Mouse (Mus musculus): ENCODE measurements around the gene Gse1. TPM values are rescaled to one million over a fixed set of nuclear protein-coding genes. Genes with fewer than 3 reads are reported as not detected.

Gse1 gene
- polyA plus RNA-seq, 1 experiment from 2014 or later = 6.8 TPM

DNA sequence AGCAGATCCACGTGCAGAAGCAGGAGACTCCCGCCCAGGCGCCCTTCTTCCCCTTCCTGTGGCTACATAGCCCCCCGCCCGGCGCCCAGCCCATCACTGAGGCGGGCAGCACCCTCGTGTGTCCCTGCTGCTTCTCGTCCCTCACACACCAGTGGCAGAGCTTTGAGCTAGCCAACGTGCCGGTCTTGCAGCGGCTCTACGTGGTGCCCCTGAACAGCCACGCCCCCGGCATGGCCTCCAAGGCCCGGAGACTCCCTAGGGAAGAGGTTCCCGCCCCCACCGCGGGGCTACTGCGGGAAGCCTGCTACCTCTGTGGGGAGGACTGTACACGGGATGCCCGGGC, 1.3 kb downstream of the Gse1 start:
- Histone ChIP-seq H3K27ac (no peak overlapping the region), H3K4me1 (peaks cover 89% of the 10 kb centered on the region), H3K9ac (peak overlapping the region; percentile 67; the same call in 1 of the 2 replicates), H3K4me3 (peak overlapping the region; percentile 69), H3K4me2 (peak overlapping the region; percentile 95), H3K9me3 (no peaks in the 10 kb centered on the region), H3K36me3 (no peaks in the 10 kb centered on the region), H3K27me3 (0 out of 2 replicates have a peak, but pooled peaks cover 8% of the 10 kb centered on the region)
- no peak for ATAC-seq (ENCODE audit: insufficient number of reproducible peaks, low FRiP score, low TSS enrichment, low read depth)
- WGBS = 2% methylated on average over 22 of the region's 22 CpGs

DNA sequence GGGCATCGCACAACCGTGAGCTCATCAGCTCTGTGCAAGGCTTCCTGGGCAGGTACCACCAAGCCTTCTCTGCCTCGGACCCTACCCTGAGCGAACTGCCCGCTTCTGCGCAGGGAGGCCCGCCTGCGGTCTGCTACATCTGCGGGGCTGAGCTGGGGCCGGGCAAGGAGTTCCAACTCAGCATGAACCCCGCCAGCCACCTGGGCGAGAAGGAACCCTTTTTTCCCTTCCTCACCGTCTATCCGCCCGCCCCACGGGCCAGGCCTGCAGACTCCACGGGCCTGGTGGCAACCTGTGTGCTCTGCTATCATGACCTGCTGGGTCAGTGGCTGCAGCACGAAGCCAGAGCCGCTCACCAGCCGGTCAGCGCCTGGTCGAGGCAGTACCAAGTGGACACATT, 1.8 kb downstream of the Gse1 start:
- Histone ChIP-seq H3K36me3 (no peaks in the 10 kb centered on the region), H3K27me3 (0 out of 2 replicates have a peak, but pooled peaks cover 8% of the 10 kb centered on the region), H3K4me1 (peaks cover 89% of the 10 kb centered on the region), H3K9ac (peak overlapping the region; percentile 67), H3K27ac (no peak overlapping the region), H3K4me2 (peak overlapping the region; percentile 95), H3K9me3 (no peaks in the 10 kb centered on the region), H3K4me3 (peak overlapping the region; percentile 69)
- no peak for ATAC-seq (ENCODE audit: insufficient number of reproducible peaks, low FRiP score, low TSS enrichment, low read depth)
- WGBS = 11% methylated on average over 22 of the region's 22 CpGs

DNA sequence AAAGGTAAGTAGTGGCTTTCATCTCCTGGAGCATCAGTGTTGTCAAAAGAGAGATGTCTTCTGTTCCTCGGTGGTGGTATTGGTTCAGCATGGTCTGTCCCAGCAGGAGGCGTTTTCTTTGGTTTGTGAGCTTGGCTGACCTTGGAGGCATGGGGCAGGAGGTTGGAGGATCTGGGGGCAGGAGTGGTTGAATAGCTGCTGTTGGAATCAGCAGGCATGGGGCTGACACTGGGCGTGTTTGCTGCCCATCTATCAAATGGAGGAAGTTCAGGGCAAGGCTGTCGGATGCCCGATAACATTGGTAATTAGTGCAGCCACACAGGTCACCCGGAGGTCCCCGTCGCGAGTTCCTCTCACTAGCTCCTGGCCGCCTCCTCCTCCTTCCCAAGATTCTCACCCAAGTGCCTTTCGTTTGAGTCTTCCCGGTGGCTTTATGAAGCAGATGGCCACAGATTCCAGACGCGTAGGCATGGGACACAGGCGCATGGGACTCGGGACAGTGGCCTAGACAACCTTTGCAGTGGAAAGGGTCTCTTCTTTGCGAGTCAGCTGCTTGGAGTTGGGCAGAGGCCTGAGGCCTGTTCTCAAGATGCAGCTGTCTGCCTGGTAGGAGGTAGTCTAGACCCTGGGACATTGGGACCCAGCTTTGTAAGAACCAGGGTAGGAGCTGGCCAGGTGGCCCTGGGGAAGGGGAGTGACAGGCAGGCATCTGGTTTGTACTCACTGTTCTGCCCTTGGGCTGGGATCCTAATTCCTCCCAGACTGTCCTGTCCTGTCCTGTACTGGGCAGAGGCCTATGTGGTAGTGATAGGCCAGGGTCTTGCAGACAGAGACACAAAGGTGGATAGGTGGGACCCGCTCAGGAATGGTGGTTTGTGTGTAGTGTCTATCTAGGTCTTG, 2.7 kb downstream of the Gse1 start:
- Histone ChIP-seq H3K4me1 (peaks cover 86% of the 10 kb centered on the region), H3K27me3 (0 out of 2 replicates have a peak, but pooled peaks cover 8% of the 10 kb centered on the region), H3K9me3 (no peaks in the 10 kb centered on the region), H3K27ac (no peak overlapping the region), H3K4me2 (peak overlapping the region; percentile 95), H3K36me3 (0 out of 2 replicates have a peak, but pooled peaks cover 6% of the 10 kb centered on the region), H3K9ac (peak overlapping the region; percentile 67; the same call in 1 of the 2 replicates), H3K4me3 (peak overlapping the region; percentile 69)
- ATAC-seq (ENCODE audit: insufficient number of reproducible peaks, low FRiP score, low TSS enrichment, low read depth) = no peak
- 24% methylated on average over 18 of the region's 18 CpGs for WGBS

DNA sequence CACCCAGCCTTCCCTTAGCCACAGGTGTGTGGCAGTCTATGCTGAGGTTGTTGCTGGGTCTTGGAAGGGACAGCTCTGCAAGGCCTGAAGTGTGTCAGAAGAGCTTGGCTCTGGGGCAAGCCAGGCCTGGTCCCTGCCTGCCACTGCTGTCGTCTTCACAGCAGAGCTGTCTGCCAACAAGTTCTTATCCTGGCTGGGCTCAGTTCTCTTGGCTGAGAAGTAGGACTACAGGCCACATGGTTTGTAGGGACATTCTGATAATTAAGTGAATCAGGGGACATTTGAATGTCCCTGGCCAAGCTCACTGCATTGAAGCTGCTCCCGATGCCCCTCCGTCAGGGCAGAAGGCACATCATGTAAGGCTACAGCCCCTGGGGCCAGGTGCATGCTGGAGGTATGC, 3.6 kb downstream of the Gse1 start:
- Histone ChIP-seq H3K9ac (no peak overlapping the region), H3K27me3 (0 out of 2 replicates have a peak, but pooled peaks cover 8% of the 10 kb centered on the region), H3K36me3 (peaks cover 10% of the 10 kb centered on the region; the same call in 1 of the 2 replicates), H3K27ac (no peak overlapping the region), H3K4me3 (peak overlapping the region; percentile 69), H3K4me1 (peaks cover 79% of the 10 kb centered on the region), H3K9me3 (no peaks in the 10 kb centered on the region), H3K4me2 (peak overlapping the region; percentile 95)
- 49% methylated on average over 3 of the region's 3 CpGs for WGBS
- no peak for ATAC-seq (ENCODE audit: insufficient number of reproducible peaks, low FRiP score, low TSS enrichment, low read depth)

DNA sequence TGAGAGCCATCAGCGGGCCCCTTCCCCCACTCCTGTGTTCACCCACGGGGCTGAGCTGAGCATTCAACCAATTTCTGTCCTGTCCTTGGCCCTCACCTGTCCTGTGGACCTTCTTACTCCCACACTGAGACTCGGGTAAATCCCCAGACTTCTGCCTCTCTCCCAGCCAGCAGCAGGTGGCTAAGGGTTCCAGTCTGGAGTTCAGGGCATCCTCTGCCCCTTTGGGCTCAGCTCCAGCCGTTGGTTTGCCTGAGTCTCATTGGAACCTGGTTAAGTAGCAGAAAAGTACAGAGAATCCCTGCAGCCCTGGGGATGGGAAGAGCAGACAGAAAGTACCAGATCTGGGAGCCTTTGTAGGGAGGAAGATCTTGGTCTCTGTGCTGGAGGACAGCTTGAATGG, 4.1 kb downstream of the Gse1 start:
- Histone ChIP-seq H3K4me3 (peak overlapping the region; percentile 69), H3K27me3 (0 out of 2 replicates have a peak, but pooled peaks cover 8% of the 10 kb centered on the region), H3K27ac (no peak overlapping the region), H3K9me3 (no peaks in the 10 kb centered on the region), H3K36me3 (peaks cover 12% of the 10 kb centered on the region), H3K9ac (no peak overlapping the region), H3K4me2 (peak overlapping the region; percentile 95), H3K4me1 (peaks cover 74% of the 10 kb centered on the region)
- 32% methylated on average over 4 of the region's 4 CpGs for WGBS
- ATAC-seq (ENCODE audit: insufficient number of reproducible peaks, low FRiP score, low TSS enrichment, low read depth) = no peak

DNA sequence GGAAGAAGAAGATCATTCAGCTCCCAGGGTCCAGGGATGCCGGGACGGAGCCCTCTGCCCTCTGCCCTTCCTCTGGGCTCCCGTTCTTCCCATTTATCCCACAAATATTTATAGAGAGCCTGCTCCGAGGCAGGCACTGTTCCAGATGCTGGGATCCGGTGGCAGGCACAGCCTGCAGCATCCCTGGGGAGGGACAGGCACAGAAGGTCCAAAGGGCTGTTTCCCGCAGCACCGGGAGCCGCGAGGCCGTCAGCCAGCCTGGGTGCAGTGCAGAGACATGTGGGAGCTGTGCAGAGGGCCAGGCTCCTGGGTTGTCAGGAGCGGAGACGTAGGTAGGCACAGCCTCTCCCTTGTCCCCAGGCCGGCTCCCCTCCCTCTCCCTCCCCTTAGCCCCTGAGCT, 4.7 kb downstream of the Gse1 start:
- 26% methylated on average over 13 of the region's 13 CpGs for WGBS

DNA sequence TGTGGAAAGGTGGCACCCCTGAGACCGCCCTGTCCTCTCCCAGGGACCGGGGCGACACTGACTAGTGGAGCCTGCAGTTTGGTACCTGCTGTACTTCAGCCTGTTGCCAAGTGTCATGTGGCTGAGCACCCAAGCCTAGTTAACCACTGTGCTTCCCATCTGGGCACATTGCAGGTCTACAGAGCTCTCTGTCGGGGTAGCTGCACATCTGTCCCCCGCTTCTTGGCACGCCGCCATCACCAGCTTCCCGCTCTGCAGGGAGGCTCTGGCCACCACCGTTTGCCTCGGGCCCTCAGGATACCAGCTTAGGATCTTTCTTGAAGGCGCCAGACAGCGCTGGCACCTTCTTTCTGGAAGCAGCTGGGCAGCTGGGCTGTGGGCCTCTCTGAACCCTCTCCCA, 6.2 kb downstream of the Gse1 start:
- Histone ChIP-seq H3K4me2 (0 out of 2 replicates have a peak overlapping the region, but pooled peaks have one; percentile 95), H3K9ac (no peak overlapping the region)

More for the DNA sequence above, 4.7 kb downstream of the Gse1 start:
- Histone ChIP-seq H3K27ac (no peak overlapping the region), H3K4me2 (peak overlapping the region; percentile 95), H3K27me3 (0 out of 2 replicates have a peak, but pooled peaks cover 8% of the 10 kb centered on the region), H3K4me3 (peak overlapping the region; percentile 69), H3K4me1 (peaks cover 69% of the 10 kb centered on the region), H3K9me3 (no peaks in the 10 kb centered on the region), H3K36me3 (peaks cover 15% of the 10 kb centered on the region), H3K9ac (no peak overlapping the region)
- ATAC-seq (ENCODE audit: insufficient number of reproducible peaks, low FRiP score, low TSS enrichment, low read depth) = no peak

DNA sequence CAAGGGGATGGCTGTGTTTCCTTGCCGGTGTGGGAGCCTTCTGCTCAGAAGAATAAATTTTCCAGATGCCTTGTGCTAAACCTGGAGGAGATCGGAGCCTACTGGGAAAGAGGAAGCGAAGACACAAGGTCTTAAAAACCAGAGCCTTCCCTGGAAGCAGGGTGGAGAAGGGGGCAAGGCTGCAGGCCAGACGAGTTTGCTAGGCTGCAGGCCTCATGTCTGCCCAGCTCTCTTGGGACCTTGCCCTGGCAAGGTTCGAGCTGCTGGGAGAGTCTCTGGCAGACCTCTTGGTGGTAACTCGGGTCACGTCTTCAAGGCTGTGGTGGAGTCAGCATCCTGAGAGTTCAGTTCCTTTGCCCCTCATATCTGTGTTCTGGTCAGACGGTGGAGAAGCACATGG, 6.6 kb downstream of the Gse1 start:
- Histone ChIP-seq H3K4me3 (no peak overlapping the region), H3K36me3 (peaks cover 18% of the 10 kb centered on the region), H3K9ac (no peak overlapping the region), H3K27me3 (0 out of 2 replicates have a peak, but pooled peaks cover under 1% of the 10 kb centered on the region), H3K9me3 (no peaks in the 10 kb centered on the region), H3K4me1 (peaks cover 58% of the 10 kb centered on the region), H3K27ac (peak overlapping the region; percentile 57; the same call in 1 of the 2 replicates), H3K4me2 (0 out of 2 replicates have a peak overlapping the region, but pooled peaks have one; percentile 95)
- WGBS = 35% methylated on average over 8 of the region's 8 CpGs
- no peak for ATAC-seq (ENCODE audit: insufficient number of reproducible peaks, low FRiP score, low TSS enrichment, low read depth)

More for the DNA sequence above, 6.2 kb downstream of the Gse1 start:
- Histone ChIP-seq H3K36me3 (peaks cover 18% of the 10 kb centered on the region), H3K9me3 (no peaks in the 10 kb centered on the region), H3K27me3 (0 out of 2 replicates have a peak, but pooled peaks cover 5% of the 10 kb centered on the region), H3K4me3 (no peak overlapping the region), H3K4me1 (peaks cover 62% of the 10 kb centered on the region), H3K27ac (peak overlapping the region; percentile 57; the same call in 1 of the 2 replicates)
- 37% methylated on average over 12 of the region's 12 CpGs for WGBS
- ATAC-seq (ENCODE audit: insufficient number of reproducible peaks, low FRiP score, low TSS enrichment, low read depth) = no peak

DNA sequence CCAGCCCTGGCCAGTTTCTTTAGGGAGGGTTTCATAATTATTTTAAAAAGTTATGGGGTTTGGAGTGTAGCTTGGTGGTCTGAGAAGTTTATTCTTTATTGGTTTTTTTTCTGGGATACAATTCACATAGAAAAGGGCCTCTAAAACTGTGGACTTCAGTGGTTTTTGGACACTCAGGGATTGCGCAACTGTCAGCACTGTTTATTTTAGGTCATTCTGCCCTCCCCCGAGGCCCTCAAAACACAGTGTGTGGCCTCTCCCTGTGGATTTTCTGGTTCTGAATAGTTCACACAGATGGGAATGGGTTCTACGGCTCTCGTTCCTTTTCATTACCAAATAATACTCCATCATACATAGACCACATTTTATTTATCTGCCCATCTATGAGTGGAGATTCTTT, 15.0 kb downstream of the Gse1 start:
- Histone ChIP-seq H3K27ac (no peak overlapping the region), H3K4me3 (no peak overlapping the region), H3K4me1 (peaks cover 7% of the 10 kb centered on the region), H3K4me2 (no peak overlapping the region), H3K27me3 (no peaks in the 10 kb centered on the region), H3K9ac (no peak overlapping the region), H3K9me3 (no peaks in the 10 kb centered on the region), H3K36me3 (peaks cover 16% of the 10 kb centered on the region)
- 86% methylated on average over 4 of the region's 4 CpGs for WGBS
- ATAC-seq (ENCODE audit: insufficient number of reproducible peaks, low FRiP score, low TSS enrichment, low read depth) = no peak

DNA sequence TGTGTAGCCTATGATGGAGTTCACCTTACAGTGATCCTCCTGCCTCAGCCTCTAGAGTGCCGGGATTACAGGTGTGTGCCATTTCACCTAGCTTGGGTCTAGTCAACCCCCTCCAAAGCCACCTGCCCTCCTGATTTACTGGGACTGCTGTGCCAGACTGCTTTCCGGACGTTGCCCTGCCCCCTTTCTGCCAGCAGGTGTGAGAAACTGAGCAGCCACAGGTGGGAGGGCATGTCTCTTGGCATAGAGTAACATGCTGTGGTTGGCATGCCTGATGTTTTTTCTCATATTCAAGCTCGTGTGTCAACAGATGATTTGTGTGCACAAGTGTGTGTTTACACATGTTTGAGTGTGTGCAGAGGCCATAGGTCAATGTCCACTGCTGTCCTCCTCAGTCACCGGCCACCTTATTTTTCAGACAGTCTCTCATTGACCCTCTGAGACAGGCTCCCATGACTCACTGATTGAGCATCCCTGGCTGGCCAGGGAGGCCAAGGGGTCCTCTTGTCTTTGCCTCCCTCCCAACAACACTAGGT, 15.7 kb downstream of the Gse1 start:
- Histone ChIP-seq H3K9ac (no peak overlapping the region), H3K9me3 (no peaks in the 10 kb centered on the region), H3K4me3 (no peak overlapping the region), H3K4me2 (no peak overlapping the region), H3K27me3 (no peaks in the 10 kb centered on the region), H3K27ac (no peak overlapping the region), H3K4me1 (peaks cover 13% of the 10 kb centered on the region), H3K36me3 (peaks cover 16% of the 10 kb centered on the region)
- 85% methylated on average over 5 of the region's 5 CpGs for WGBS
- ATAC-seq (ENCODE audit: insufficient number of reproducible peaks, low FRiP score, low TSS enrichment, low read depth) = no peak

DNA sequence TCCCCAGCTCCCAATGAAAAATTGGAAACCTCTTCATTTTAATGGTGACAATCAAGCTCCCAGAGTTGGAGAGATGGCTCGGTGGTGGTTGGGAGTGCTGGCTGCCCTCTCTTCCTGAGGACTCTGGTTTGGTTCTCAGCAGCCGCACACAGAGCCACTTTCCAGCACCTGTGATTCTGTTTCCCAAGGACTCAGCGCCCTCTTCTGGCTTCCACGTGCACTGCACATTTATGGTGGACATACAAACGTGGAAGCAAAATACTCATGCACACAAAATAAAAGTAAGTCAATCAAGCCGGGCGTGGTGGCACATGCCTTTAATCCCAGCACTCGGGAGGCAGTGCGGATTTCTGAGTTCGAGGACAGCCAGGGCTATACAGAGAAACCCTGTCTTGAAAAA, 16.3 kb downstream of the Gse1 start:
- peaks cover 17% of the 10 kb centered on the region for H3K4me1 ChIP-seq
- H3K27me3 ChIP-seq = no peaks in the 10 kb centered on the region
- WGBS = 92% methylated on average over 10 of the region's 10 CpGs
- no peak overlapping the region for H3K4me3 ChIP-seq
- H3K9ac ChIP-seq = no peak overlapping the region
- no peak overlapping the region for H3K4me2 ChIP-seq
- no peaks in the 10 kb centered on the region for H3K9me3 ChIP-seq
- no peak overlapping the region for H3K27ac ChIP-seq
- peaks cover 16% of the 10 kb centered on the region for H3K36me3 ChIP-seq
- no peak for ATAC-seq (ENCODE audit: insufficient number of reproducible peaks, low FRiP score, low TSS enrichment, low read depth)

DNA sequence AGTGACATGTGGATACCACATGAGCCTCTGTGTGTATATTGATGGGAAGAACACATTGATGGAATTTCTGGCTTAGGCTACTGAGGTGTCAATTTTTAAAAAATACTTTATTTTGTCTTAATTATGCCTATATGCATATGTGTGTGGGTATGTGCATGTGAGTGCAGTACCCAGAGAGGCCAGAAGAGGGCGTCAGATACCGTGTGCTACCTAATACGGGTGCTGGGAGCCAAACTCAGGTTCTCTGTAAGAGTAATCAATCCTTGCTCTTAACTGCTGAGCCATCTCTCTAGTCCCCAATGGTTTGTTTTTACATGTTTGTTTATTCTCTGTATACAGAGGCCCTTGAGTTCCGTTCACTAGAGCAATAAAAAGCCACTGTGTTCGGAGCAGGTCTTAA, 19.4 kb downstream of the Gse1 start:
- no peak overlapping the region for H3K9ac ChIP-seq
- H3K4me3 ChIP-seq = no peak overlapping the region
- WGBS = 63% methylated on average over 5 of the region's 5 CpGs
- H3K4me2 ChIP-seq = no peak overlapping the region
- no peaks in the 10 kb centered on the region for H3K9me3 ChIP-seq
- no peaks in the 10 kb centered on the region for H3K27me3 ChIP-seq
- no peak for ATAC-seq (ENCODE audit: insufficient number of reproducible peaks, low FRiP score, low TSS enrichment, low read depth)
- H3K27ac ChIP-seq = no peak overlapping the region
- peaks cover 42% of the 10 kb centered on the region for H3K4me1 ChIP-seq
- H3K36me3 ChIP-seq = peaks cover 10% of the 10 kb centered on the region

Measured in limb, embryonic 15.5 days (tissue).